Mouse (Mus musculus): ENCODE results near the gene Cipc. TPM values are rescaled to one million over a fixed set of nuclear protein-coding genes. Genes with fewer than 3 reads are reported as not detected.

Cipc gene
- polyA plus RNA-seq, 1 experiment = not detected

- Histone ChIP-seq H3K27ac (ENCODE audit: insufficient read depth, low read depth, low read length) (no peak overlapping the region), H3K4me3 (ENCODE audit: insufficient read depth, low read depth, low read length) (no peak overlapping the region), H3K4me1 (ENCODE audit: control insufficient read depth, insufficient read depth, low read length) (peaks cover 8% of the 10 kb centered on the region; the same call in 1 of the 2 replicates)
- TF ChIP-seq POLR2A (IDR thresholded peaks at IDR 0.05; ENCODE audit: insufficient read depth, low read depth, low read length) (no peak), CTCF (IDR thresholded peaks at IDR 0.05; ENCODE audit: insufficient read depth, low read depth, low read length) (no peak)
- WGBS = 66% methylated on average over 16 of the region's 16 CpGs
Observed at GRCm38 (mm10) chr12:86950161-86950960, 3.5 kb downstream of the Cipc start.

- Histone ChIP-seq H3K4me1 (ENCODE audit: control insufficient read depth, insufficient read depth, low read length) (peaks cover 8% of the 10 kb centered on the region; the same call in 1 of the 2 replicates), H3K4me3 (ENCODE audit: insufficient read depth, low read depth, low read length) (no peak overlapping the region), H3K27ac (ENCODE audit: insufficient read depth, low read depth, low read length) (no peak overlapping the region)
- WGBS = 97% methylated on average over 3 of the region's 3 CpGs
- TF ChIP-seq CTCF (IDR thresholded peaks at IDR 0.05; ENCODE audit: insufficient read depth, low read depth, low read length) = no peak
- no peak for TF ChIP-seq POLR2A (IDR thresholded peaks at IDR 0.05; ENCODE audit: insufficient read depth, low read depth, low read length)
Observed at GRCm38 (mm10) chr12:86950961-86951360, 4.1 kb downstream of the Cipc start.

- peaks cover 8% of the 10 kb centered on the region; the same call in 1 of the 2 replicates for H3K4me1 ChIP-seq (ENCODE audit: control insufficient read depth, insufficient read depth, low read length)
- H3K27ac ChIP-seq (ENCODE audit: insufficient read depth, low read depth, low read length) = 0 out of 2 replicates have a peak overlapping the region, but pooled peaks have one; percentile 26
- H3K4me3 ChIP-seq (ENCODE audit: insufficient read depth, low read depth, low read length) = no peak overlapping the region
- WGBS = 49% methylated on average over 10 of the region's 10 CpGs
- TF ChIP-seq CTCF (IDR thresholded peaks at IDR 0.05; ENCODE audit: insufficient read depth, low read depth, low read length) (no peak), POLR2A (IDR thresholded peaks at IDR 0.05; ENCODE audit: insufficient read depth, low read depth, low read length) (no peak)
Observed at GRCm38 (mm10) chr12:86952331-86952850, 5.5 kb downstream of the Cipc start.

- H3K4me3 ChIP-seq (ENCODE audit: insufficient read depth, low read depth, low read length) = no peak overlapping the region
- TF ChIP-seq CTCF (IDR thresholded peaks at IDR 0.05; ENCODE audit: insufficient read depth, low read depth, low read length) = no peak
- TF ChIP-seq POLR2A (IDR thresholded peaks at IDR 0.05; ENCODE audit: insufficient read depth, low read depth, low read length) = no peak
- H3K4me1 ChIP-seq (ENCODE audit: control insufficient read depth, insufficient read depth, low read length) = 0 out of 2 replicates have a peak, but pooled peaks cover 3% of the 10 kb centered on the region
- no peak overlapping the region for H3K27ac ChIP-seq (ENCODE audit: insufficient read depth, low read depth, low read length)
- WGBS = 58% methylated on average over 2 of the region's 2 CpGs
Observed at GRCm38 (mm10) chr12:86955894-86956293, 9.1 kb downstream of the Cipc start.

- TF ChIP-seq CTCF (IDR thresholded peaks at IDR 0.05; ENCODE audit: insufficient read depth, low read depth, low read length) (no peak), POLR2A (IDR thresholded peaks at IDR 0.05; ENCODE audit: insufficient read depth, low read depth, low read length) (no peak)
- 89% methylated on average over 5 of the region's 5 CpGs for WGBS
- no peak overlapping the region for H3K4me3 ChIP-seq (ENCODE audit: insufficient read depth, low read depth, low read length)
- no peak overlapping the region for H3K27ac ChIP-seq (ENCODE audit: insufficient read depth, low read depth, low read length)
- H3K4me1 ChIP-seq (ENCODE audit: control insufficient read depth, insufficient read depth, low read length) = no peaks in the 10 kb centered on the region; the same call in 1 of the 2 replicates
Observed at GRCm38 (mm10) chr12:86958558-86958957, 11.7 kb downstream of the Cipc start.

GRCm38 (mm10) chr12:86959661-86960060 is 12.8 kb downstream of the Cipc start:
- no peak overlapping the region for H3K4me3 ChIP-seq (ENCODE audit: insufficient read depth, low read depth, low read length)
- TF ChIP-seq CTCF (IDR thresholded peaks at IDR 0.05; ENCODE audit: insufficient read depth, low read depth, low read length) (no peak), POLR2A (IDR thresholded peaks at IDR 0.05; ENCODE audit: insufficient read depth, low read depth, low read length) (no peak)
- no peak overlapping the region for H3K27ac ChIP-seq (ENCODE audit: insufficient read depth, low read depth, low read length)
- peaks cover 5% of the 10 kb centered on the region for H3K4me1 ChIP-seq (ENCODE audit: control insufficient read depth, insufficient read depth, low read length)
- WGBS = 95% methylated on average over 5 of the region's 5 CpGs

- WGBS = 89% methylated on average over 15 of the region's 15 CpGs
- no peak overlapping the region for H3K27ac ChIP-seq (ENCODE audit: insufficient read depth, low read depth, low read length)
- peaks cover 7% of the 10 kb centered on the region for H3K4me1 ChIP-seq (ENCODE audit: control insufficient read depth, insufficient read depth, low read length)
- H3K4me3 ChIP-seq (ENCODE audit: insufficient read depth, low read depth, low read length) = no peak overlapping the region
- no peak for TF ChIP-seq POLR2A (IDR thresholded peaks at IDR 0.05; ENCODE audit: insufficient read depth, low read depth, low read length)
- TF ChIP-seq CTCF (IDR thresholded peaks at IDR 0.05; ENCODE audit: insufficient read depth, low read depth, low read length) = no peak
Observed at GRCm38 (mm10) chr12:86960138-86960537, 13.3 kb downstream of the Cipc start.

- 91% methylated on average over 3 of the region's 3 CpGs for WGBS
- peaks cover 9% of the 10 kb centered on the region for H3K4me1 ChIP-seq (ENCODE audit: control insufficient read depth, insufficient read depth, low read length)
- H3K27ac ChIP-seq (ENCODE audit: insufficient read depth, low read depth, low read length) = no peak overlapping the region
- TF ChIP-seq POLR2A (IDR thresholded peaks at IDR 0.05; ENCODE audit: insufficient read depth, low read depth, low read length) = no peak
- no peak for TF ChIP-seq CTCF (IDR thresholded peaks at IDR 0.05; ENCODE audit: insufficient read depth, low read depth, low read length)
- H3K4me3 ChIP-seq (ENCODE audit: insufficient read depth, low read depth, low read length) = no peak overlapping the region
Observed at GRCm38 (mm10) chr12:86960791-86961335, 14.0 kb downstream of the Cipc start.

Data from olfactory bulb, adult 2 months (tissue).